Mouse (Mus musculus): ENCODE results near the gene Vdac1.
"Not testable (repeated sequence)": the region's sequence is repeated elsewhere in the genome, so short reads cannot be mapped to it uniquely, and the experiment has no call there.

The Vdac1 gene

GRCm38 (mm10) chr11:52344991-52345777, 15.5 kb upstream of the Vdac1 start:
- DNase-seq (ENCODE audit: low spot score in 2 of 2) = no peak

GRCm38 (mm10) chr11:52345939-52346634, 14.6 kb upstream of the Vdac1 start:
- DNase-seq (ENCODE audit: low spot score in 2 of 2) = peak; percentile 90 to 92

- peak; percentile 65 to 75 for DNase-seq (ENCODE audit: low spot score in 2 of 2)
Measured at GRCm38 (mm10) chr11:52346635-52347005, 14.0 kb upstream of the Vdac1 start.

GRCm38 (mm10) chr11:52348156-52348555, 12.5 kb upstream of the Vdac1 start:
- DNase-seq (ENCODE audit: low spot score in 2 of 2) = no peak

GRCm38 (mm10) chr11:52348724-52349123, 11.9 kb upstream of the Vdac1 start:
- DNase-seq (ENCODE audit: low spot score in 2 of 2) = no peak

GRCm38 (mm10) chr11:52350924-52351323, 9.7 kb upstream of the Vdac1 start:
- no peak for DNase-seq (ENCODE audit: low spot score in 2 of 2)

GRCm38 (mm10) chr11:52352271-52352670, 8.4 kb upstream of the Vdac1 start:
- DNase-seq (ENCODE audit: low spot score in 2 of 2) = no peak

GRCm38 (mm10) chr11:52354644-52355043, 6.0 kb upstream of the Vdac1 start:
- no peak for DNase-seq (ENCODE audit: low spot score in 2 of 2)

- no peak for DNase-seq (ENCODE audit: low spot score in 2 of 2)
Measured at GRCm38 (mm10) chr11:52355601-52356000, 5.1 kb upstream of the Vdac1 start.

GRCm38 (mm10) chr11:52357091-52357490, 3.6 kb upstream of the Vdac1 start:
- DNase-seq (ENCODE audit: low spot score in 2 of 2) = not testable (repeated sequence)

GRCm38 (mm10) chr11:52358520-52358919, 2.1 kb upstream of the Vdac1 start:
- DNase-seq (ENCODE audit: low spot score in 2 of 2) = peak; percentile 54 to 74

GRCm38 (mm10) chr11:52359686-52360470, 782 bp upstream of the Vdac1 start:
- DNase-seq (ENCODE audit: low spot score in 2 of 2) = no peak

GRCm38 (mm10) chr11:52361287-52361921, 744 bp downstream of the Vdac1 start:
- peak in 1 of 2 experiments; percentile 50 for DNase-seq (ENCODE audit: low spot score in 2 of 2)

GRCm38 (mm10) chr11:52364376-52364775, 3.7 kb downstream of the Vdac1 start:
- DNase-seq (ENCODE audit: low spot score in 2 of 2) = no peak

GRCm38 (mm10) chr11:52365143-52365542, 4.5 kb downstream of the Vdac1 start:
- DNase-seq (ENCODE audit: low spot score in 2 of 2) = peak; percentile 70 to 72

- no peak for DNase-seq (ENCODE audit: low spot score in 2 of 2)
Measured at GRCm38 (mm10) chr11:52366358-52366757, 5.7 kb downstream of the Vdac1 start.

GRCm38 (mm10) chr11:52368176-52368985, 7.7 kb downstream of the Vdac1 start:
- DNase-seq (ENCODE audit: low spot score in 2 of 2) = no peak

GRCm38 (mm10) chr11:52369252-52370134, 8.8 kb downstream of the Vdac1 start:
- DNase-seq (ENCODE audit: low spot score in 2 of 2) = no peak

GRCm38 (mm10) chr11:52370135-52370452, 9.4 kb downstream of the Vdac1 start:
- no peak for DNase-seq (ENCODE audit: low spot score in 2 of 2)

- peak; percentile 55 to 59 for DNase-seq (ENCODE audit: low spot score in 2 of 2)
Measured at GRCm38 (mm10) chr11:52370538-52370937, 9.9 kb downstream of the Vdac1 start.
